Mouse (Mus musculus): ENCODE data around the gene Lhpp.

Lhpp gene

DNA sequence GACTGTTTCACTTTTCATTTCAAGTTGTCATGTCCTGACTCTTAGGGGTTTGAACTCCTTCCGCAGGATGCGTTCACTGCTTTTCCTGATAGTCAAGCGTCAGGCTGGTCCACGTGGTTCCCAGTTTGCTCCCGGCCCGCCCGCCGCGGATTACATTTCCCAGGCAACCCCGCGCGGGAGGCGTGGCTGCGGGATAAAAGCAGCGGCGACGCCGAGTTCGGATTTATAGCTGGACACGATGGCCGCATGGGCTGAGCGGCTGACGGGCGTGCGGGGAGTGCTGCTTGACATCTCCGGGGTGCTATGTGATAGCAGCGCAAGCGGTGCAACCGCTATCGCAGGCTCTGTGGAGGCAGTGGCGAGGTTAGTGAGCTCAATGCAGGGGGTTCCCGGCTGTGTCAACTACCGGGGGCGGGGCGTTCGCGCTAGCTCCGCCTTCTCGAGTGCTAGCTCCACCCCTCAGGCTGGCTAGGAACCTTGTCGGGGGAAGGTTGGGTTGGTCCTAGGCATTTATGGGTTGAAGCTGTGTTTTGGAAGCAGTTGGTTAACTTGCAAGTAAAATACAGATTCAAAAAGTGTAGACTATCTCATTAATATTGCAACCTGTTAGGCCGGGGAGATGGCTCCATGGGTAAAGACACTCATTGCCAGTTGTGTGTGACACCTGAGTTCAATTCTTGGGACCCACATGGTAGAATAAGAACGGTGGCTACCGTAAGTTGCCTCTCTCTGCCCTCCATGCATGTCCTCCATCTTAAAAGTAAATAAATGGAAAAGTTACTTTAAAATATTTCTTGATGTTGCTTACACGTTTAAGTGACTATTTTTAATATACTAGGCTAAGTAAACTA lies at the start of gene Lhpp:
Gene Lhpp (plus strand): TSS at position 171 of the 851 bp plus-strand sequence.
- DNase-seq (ENCODE audit: low spot score in 2 of 2), result peak; percentile 43 to 62

DNA sequence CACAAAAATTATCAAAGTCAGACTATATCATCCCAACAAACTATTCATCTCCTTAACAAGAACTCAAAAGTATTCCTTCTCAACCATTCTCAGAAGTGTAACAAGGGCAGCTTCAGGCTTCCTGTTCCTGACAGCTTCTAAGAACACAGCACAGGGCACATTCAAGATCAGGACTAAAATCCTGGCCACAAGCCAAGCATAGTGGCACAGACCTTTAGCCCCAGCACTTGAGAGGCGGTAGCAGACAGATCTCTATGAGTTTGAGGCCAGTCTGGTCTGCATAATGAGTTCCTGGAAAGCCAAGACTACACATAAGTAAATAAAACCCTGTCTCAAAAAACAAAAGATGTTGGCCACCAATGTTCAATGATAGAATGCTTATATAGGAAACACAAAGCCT lies 44.6 kb upstream of the Lhpp start:
- DNase-seq (ENCODE audit: low spot score in 2 of 2), result no peak

DNA sequence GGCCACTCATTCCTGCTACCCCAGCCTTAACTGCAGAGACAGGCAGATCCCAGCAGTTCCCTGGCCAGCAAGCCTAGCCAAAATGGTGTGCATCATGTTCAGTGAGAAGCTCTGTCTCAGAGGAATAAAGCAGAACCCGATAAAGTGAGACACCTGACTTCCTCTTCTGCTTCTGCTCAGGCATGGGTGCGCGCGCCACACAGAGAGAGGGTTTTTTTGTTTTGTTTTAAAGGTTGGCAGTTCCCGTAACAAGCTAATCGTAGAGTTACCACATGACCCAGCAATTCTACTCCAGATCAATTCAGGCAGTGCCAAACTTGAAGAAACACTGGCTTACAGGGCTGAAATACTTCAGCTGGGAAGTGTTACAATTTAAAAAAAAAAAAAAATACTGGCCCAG lies 41.6 kb upstream of the Lhpp start:
- peak; percentile 34 to 46 for DNase-seq (ENCODE audit: low spot score in 2 of 2)

DNA sequence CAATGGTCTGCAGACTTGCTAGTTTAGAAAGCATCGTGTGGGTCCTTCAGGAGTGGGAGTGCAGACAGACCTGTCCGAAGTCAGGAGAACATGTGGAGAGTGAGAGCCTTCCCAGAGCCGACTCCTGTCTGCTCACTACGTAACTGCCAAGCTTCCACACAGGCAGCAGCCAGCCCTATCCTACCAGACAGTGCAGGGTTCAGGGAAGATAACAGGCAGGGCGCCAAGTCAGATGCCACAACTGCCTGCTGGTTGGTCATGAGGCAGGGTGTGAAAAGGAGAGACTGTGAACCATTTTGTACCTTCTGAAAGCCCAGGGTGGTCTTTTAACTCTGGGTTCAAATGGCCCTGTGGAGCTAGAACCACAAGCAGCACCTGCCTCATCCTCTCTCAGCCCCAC lies 40.4 kb upstream of the Lhpp start:
- no peak for DNase-seq (ENCODE audit: low spot score in 2 of 2)

DNA sequence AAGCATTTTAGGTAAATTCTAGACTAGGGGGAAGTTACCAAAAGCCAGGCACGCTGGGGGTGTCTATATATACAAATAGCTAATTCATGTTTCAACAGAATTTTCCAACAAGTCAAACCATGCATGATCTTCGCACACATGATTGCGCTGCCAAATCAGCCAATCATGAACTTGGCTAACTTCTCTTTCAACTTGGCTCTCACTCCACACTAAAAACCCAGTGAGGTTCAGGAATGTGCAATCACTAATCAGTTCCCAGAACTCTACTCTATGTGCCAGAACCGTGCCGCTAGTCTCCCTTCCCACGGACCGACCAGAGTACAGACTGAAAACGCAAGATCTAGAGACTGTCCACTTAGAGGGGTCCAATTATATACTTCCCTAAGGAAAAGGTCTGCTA lies 39.0 kb upstream of the Lhpp start:
- DNase-seq (ENCODE audit: low spot score in 2 of 2), result no peak

DNA sequence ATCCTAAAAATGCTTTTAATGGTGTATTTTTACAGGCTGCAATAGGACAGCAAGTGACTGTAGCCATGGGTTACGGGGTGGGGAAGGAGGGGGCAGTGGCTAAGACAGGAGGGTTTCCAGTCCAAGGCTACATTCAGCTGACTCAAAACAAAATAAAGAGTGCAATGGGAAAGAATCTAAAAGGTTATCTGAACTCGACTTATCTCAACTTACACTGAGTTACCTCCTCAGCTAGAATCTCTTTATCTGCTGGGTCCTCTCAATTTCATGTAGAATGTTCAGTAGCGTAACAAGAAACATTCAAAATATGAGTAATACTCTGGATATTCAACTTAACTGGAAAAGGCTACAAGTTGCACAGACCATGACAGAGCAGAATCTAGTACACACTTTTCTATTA lies 37.7 kb upstream of the Lhpp start:
- DNase-seq (ENCODE audit: low spot score in 2 of 2), result no peak

DNA sequence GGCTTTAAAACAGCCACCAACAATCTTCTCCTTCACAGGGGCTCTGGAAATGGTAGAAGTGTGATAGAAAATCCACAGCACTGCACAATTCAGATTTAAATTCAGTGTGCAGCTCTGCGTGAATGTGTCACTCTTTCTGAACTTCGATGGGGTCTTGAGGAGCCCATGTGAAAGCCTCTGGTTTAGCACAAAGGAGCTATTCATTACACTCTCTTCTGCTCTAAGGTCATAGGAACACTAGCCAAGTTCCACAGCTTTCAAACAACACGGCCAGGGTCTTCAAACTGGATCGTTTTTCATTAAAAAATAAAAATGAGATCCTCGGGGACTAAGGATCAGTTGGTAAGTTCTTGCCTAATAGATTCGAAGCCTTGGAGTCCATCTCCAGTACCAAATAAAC lies 37.2 kb upstream of the Lhpp start:
- DNase-seq (ENCODE audit: low spot score in 2 of 2), result no peak

DNA sequence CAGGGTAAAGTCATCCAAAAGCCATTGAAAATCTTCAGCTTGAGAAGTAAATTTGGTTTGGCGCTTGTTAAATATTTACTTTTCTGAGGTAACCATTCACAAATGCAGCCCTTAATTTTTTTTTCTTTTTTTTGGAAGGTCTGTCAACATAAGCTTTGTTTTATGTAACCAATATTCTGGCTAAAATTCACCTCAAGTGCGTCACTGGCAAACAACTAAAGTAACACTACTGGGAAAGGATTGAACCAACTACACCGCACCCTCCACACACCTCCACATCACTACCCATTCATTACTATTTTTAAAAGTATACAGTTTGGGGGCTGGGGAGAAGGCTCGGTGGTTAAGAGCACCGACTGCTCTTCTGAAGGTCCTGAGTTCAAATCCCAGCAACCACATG lies 35.8 kb upstream of the Lhpp start:
- no peak for DNase-seq (ENCODE audit: low spot score in 2 of 2)

DNA sequence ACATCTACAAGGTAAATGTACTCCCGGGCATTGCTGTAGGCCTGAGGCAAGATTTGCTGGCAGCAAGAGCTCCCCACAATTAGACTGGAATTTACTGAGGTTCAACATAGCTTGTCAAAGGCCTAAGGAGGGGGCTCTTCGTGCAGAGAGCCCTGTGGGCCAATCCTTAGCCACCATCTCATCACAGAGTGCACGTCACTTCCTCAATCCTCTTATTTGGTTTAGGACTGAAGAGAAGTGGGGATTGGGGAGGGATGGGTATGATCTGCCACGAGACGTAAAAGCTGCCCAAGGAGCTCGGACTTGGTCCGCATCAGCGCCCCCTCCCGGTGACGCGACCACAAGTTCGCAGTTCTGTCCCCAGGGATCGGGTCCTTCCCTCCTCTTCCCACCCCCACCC lies 34.8 kb upstream of the Lhpp start:
- DNase-seq (ENCODE audit: low spot score in 2 of 2), result peak; percentile 70 to 84

DNA sequence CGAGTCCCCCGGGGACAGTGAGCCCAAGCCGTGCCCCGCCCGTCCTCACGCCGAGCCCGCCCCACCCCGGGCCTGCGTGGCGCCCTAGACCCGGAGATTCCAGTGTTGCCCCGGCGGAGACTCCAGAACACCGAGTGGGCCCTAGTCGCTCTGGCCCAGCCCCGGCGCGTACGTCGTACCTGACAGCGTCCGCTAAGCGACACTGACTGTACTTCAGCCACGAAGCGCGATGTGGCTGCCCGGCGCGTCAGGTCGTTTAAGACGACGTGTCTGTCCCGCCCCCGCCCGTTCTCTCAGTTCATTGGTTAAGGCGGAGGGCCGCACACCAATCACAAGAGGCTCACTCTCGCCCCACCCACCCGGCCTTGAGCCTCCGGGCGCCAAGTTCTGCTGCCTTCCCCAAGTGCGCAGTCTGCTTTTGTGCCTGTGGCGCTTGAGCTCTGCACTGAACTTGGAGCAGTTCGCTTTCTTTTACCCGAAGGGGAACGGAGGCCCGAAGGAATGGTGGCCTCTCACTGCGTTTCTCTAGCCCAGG lies 34.3 kb upstream of the Lhpp start, which contains the start of gene Oat:
Gene Oat (minus strand): TSS at position 283 of the 535 bp plus-strand sequence.
- DNase-seq (ENCODE audit: low spot score in 2 of 2), result peak; percentile 93 to 94

DNA sequence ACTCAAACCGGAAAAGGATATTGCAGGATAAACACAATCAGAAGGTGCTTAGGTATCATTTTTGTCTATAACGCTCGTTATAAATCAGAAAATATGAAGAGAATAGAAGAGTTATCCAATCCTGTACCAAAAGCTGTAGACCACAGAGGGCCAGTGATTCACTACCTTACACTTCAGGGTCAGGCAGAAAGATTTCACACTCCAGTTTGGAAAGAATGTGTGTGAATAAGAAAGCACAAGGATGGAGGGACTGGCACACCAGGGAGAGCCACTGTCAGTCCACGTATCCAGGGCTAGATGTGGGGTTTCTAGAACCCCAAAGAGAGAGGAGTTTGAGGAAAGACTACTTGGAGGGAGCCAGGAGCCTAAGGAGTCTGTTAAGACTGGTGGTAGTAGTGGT lies 33.5 kb upstream of the Lhpp start:
- DNase-seq (ENCODE audit: low spot score in 2 of 2), result no peak

DNA sequence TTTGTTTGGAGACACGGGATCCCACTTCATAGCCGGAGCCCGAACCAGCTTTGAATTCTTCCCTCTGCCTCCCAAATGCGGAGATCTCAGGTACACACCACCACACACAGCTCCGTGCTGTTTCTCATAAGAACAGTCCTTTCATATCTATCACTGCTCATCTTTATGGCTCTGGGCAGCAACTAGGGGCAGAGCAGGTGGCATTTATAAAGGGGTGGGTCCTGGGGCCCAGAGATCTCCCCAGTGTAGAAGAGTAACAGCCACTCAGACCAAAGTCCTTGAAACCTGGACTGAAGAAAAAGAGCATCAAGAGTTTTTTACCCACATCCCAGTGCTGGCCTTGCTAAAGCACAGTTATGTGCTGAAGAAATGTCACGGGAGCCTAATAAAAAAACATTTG lies 29.9 kb upstream of the Lhpp start:
- DNase-seq (ENCODE audit: low spot score in 2 of 2), result no peak

DNA sequence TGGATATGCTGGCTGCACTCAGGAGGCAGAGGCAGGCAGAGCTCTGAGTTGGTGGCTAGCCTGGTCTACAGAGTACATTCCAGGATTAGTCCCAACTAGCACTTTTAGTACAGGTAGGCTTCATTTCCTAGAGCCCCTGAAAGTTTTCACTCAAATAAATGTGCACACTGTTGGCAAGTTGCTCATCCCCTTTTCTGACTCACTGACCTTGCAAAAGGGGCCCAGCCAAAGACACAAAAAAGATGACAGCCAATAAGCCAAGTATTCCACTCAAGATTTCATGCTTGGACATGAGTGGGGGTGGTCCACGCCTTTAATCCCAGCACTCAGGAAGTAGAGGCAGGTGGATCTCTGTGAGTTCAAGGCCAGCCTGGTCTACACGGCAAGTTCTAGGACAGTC lies 29.0 kb upstream of the Lhpp start:
- no peak for DNase-seq (ENCODE audit: low spot score in 2 of 2)

DNA sequence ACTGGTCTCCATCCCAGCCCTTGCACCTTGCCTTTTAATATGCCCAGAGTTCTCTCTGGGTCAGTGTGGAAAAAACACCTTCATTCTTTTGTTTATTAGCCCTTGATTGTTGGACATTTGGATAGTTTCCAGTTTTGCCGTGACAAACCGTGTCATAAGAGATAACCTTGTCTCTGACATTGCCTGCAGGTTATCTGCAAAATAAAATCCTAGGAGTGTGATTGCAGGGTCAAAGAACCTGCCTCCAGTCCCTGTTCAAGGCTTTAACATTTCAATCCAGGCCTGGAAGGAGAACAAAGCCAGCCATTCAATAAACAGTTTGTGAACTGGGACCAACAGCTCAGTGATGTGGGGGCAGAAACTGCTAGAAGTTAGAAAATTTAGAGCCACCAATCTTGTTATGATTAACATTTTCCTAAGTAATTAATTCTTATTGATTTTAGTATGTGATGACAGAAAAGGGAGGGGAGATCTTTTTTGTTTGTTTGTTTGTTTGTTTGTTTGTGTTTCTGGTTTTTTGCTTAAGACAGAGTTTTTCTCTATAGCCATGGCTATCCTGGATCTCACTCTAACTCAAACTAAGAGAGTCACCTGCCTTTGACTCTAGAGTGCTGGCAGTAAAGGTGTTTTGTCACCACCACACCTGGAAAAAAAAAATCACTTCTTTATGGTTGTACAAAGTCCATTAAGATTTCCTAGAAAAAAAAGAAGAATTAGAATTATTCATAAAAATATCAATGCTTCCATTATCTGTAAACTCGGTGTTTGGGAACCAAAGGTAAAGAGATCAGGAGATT lies 24.5 kb upstream of the Lhpp start:
- no peak for DNase-seq (ENCODE audit: low spot score in 2 of 2)

DNA sequence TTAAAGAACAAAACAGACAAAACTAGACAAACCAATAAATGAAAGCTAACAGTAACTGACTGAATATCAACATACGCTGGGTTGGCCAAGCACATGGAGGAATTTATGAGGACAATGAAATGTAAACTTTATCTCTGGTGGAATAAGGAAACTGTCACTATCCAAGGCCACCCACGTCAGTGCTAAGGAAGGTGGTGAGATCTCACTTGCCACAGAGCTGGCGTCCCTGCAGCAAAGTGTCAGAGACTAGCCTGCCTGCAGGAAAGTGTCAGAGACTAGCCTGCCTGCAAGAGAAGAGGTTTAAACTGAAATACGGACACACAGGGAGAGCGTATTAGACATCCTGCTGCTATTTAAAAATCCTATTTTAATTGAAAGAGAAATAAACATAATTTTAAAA lies 23.3 kb upstream of the Lhpp start:
- no peak for DNase-seq (ENCODE audit: low spot score in 2 of 2)

DNA sequence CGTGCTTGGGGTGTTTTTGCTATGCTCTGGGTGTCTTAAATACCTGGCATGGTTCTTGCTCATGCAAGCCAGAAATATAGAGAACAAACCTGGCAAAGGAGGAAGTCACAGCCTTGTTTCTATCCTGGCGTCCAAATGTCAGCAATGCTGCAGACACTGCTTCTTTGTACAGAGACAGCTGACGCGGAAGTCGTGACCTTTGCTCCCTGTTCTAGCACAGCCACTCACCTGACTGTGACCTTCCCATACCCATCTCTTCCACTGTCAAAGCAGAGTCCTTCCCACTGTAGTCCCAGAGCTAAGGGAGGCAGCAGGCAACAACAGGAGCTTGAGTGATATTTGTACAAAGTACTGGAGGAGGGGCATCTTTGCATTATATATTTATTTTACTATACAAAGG lies 20.8 kb upstream of the Lhpp start:
- no peak for DNase-seq (ENCODE audit: low spot score in 2 of 2)

DNA sequence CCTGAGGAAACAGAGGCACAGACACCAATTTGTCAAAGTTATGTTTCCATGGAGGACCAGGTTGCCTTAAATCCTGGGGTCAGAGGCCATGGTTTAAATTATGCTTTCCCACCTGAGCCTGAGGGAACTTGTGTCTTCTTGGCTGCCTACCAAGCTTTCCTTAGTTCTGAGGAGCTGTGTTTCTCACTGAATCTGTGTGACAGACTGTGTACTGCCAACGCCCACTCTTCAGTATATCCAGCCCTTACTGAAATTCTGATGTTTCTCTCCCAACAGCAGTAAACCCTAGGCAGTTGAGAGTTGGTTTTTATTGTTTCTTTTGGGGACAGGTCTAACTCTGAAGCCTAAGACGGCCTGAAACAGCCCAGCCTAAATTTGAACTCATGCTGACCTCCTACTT lies 16.7 kb upstream of the Lhpp start:
- DNase-seq (ENCODE audit: low spot score in 2 of 2), result no peak

DNA sequence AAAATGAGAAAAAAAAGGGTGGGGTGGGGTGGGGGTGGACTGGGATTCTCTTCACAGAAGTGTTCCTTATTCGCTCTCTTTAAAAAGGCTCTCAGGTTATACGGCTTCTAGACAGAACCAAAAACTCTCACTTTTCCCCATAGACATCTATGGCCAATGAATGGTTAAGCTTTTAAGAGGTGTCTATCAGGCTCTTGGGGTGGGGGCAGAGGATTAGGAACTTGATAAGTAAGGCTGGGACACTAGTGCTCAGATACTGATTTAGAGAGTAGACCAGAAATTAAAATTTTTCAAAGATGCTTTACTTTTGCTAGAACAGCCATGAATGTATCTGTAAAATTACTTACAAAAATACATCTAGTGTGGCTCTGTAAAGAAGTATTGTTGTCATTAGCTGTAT lies 16.1 kb upstream of the Lhpp start:
- no peak for DNase-seq (ENCODE audit: low spot score in 2 of 2)

DNA sequence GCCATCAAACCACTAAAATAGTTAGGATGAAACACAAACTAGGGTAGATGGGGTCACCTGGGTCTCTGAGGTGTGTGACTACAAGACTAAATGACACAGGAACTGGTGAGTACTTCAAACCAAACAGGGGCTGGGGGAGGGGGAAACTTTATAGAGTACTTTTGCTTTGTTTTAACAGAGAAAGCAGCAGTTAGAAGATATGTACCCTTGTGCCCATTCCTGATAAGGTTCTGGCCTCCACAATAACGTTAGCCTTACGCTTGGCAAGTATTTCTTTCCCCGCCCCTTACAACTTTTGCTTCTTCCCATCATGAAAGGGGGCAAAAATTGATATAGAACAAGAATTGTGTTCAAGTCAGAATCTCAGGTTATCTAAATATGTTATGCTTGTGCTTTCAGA lies 14.7 kb upstream of the Lhpp start:
- no peak for DNase-seq (ENCODE audit: low spot score in 2 of 2)

DNA sequence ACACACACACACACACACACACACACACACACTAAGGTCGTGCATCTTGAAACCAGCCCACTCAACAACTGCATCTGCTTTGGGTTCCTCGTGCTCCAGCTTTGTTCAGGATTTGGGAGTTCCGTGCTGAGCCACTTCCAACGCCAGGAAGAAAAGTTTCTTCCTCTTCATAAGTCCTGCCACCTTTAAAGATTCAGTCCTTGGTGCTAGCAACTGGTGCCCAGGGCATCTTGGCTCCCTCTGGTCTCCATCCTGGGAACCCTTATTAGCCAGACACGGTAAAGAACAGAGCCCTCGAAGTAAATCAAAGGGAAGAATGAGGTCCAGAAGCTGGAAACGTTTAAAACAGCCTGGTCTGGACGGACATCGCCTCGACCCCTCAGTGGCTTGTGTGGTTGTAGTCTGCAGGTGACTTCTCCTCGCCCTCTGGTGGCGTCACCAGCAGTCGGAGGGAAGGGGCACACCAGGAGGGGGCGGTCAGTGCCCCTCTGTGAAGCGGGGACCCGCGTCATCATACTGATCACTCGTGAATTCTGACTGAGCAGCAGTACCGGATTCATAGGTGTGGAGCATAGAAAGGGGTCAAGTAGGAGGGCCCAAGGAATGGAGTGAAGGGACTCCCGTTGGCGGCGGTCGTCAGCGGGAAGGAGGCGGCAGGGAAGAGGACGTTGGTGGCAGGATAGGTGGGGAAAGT lies 13.7 kb upstream of the Lhpp start:
- no peak for DNase-seq (ENCODE audit: low spot score in 2 of 2)

DNA sequence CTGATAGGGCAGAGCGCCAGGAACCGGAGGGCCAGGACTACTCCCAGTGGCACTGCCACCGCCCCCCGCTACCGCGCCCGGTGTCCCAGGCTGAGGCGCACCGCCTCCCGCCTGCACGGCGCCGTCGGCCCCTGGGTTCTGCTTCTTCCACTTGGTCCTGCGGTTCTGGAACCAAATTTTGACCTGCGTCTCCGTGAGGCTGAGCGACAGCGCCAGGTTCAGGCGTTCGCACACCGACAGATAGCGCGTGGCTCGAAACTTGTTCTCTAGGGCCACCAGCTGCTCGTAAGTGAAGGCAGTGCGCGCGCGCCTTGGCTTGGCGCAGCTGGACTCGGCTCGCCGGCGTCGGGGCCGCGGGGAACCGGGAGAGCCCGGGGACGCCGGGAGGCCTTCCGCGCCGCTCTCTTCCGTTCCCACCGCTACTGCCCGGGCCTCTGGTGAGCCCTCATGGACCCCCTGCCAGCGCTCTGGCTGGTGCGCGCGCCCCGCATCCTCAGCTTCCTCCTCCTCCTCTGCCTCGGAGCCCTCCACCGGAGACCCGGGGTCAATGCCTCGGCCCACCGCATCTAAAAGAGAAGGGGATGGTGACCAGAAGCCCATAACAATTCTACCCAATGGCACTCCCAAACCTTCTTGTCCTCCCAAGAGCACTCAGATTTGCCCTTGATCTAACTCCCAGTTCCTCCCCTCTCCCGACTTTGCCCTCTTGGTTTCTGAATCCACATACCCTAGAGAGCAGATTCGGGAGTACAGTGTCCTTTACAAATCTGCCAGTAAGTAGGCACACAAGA lies 13.0 kb upstream of the Lhpp start:
- DNase-seq (ENCODE audit: low spot score in 2 of 2), result no peak

Measured in thymus, postnatal 10 days (tissue).